Mouse (Mus musculus) cerebellum, adult 2 months (tissue): ENCODE results near the gene Spint1. TPM values are rescaled to one million over a fixed set of nuclear protein-coding genes. Genes with fewer than 3 reads are reported as not detected.

Experiments used
- DNase-seq, 2 experiments: peaks; one replicate each; pipeline ENCODE4 v3.0.0; 2021
- H3K27ac ChIP-seq: fragments of 200-500 bp; 2 replicates; pipeline ENCODE4 v1.5.1; 2012; ENCODE audit warnings: low read length, control low read depth, inconsistent platforms; ENCODE audit not compliant: insufficient read depth
- H3K27me3 ChIP-seq: fragments of 200-500 bp; 2 replicates; pipeline ENCODE4 v1.6.1; 2012; ENCODE audit warnings: inconsistent platforms, mild to moderate bottlenecking, low read length, moderate library complexity; ENCODE audit not compliant: control insufficient read depth, insufficient read depth
- H3K4me1 ChIP-seq: fragments of 200-500 bp; 2 replicates; pipeline ENCODE4 v1.6.1; 2011; ENCODE audit warnings: low read length; ENCODE audit not compliant: control insufficient read depth, insufficient read depth
- H3K4me3 ChIP-seq: fragments of 200-500 bp; replicated peaks from 2 replicates; pipeline ENCODE3; 2011; ENCODE audit warnings: mild to moderate bottlenecking, low read depth, low read length, control low read depth; ENCODE audit not compliant: insufficient read depth
- CTCF ChIP-seq: fragments of 200-500 bp; IDR thresholded peaks from 2 replicates; pipeline ENCODE4 v1.5.1; 2011; ENCODE audit warnings: low read depth, mild to moderate bottlenecking, control low read depth, low read length, moderate library complexity, borderline replicate concordance; ENCODE audit not compliant: insufficient read depth
- POLR2A ChIP-seq: fragments of 200-500 bp; IDR thresholded peaks from 2 replicates; pipeline ENCODE4 v1.6.1; 2011; ENCODE audit warnings: low read length, control low read depth, borderline replicate concordance; ENCODE audit not compliant: insufficient read depth
- WGBS: fragments of 180-500 bp; shearing (Covaris S2); methylation state at CpG from one replicate; pipeline ENCODE4 v1.1.7; 2018; 5-methylcytosine and 5-hydroxymethylcytosine counted together
- polyA plus RNA-seq: library from polyadenylated mRNA; depleted of rRNA; stranded (reverse); fragments of >200 nt; gene quantifications from 2 replicates; pipeline ENCODE4 v1.2.3, GENCODE M21; 2012; rRNA removed

The Spint1 gene
- polyA plus RNA-seq, 1 experiment = 0.61 TPM

GRCm38 (mm10) chr2:119298330-119298729, 61.2 kb downstream of the Spint1 start:
- H3K4me1 ChIP-seq = peaks cover 35% of the 10 kb centered on the region
- H3K27ac ChIP-seq = no peak overlapping the region
- WGBS = 36% methylated on average over 5 of the region's 5 CpGs

GRCm38 (mm10) chr2:119298839-119299238, 61.7 kb downstream of the Spint1 start:
- Histone ChIP-seq H3K4me1 (peaks cover 30% of the 10 kb centered on the region), H3K27me3 (no peaks in the 10 kb centered on the region), H3K27ac (no peak overlapping the region), H3K4me3 (no peak overlapping the region)
- no peak for DNase-seq
- TF ChIP-seq CTCF (no peak), POLR2A (no peak)
- WGBS = 64% methylated on average over 2 of the region's 2 CpGs

More at GRCm38 (mm10) chr2:119298330-119298729, 61.2 kb downstream of the Spint1 start:
- Histone ChIP-seq H3K4me3 (no peak overlapping the region), H3K27me3 (no peaks in the 10 kb centered on the region)
- peak; percentile 71 to 74 for DNase-seq
- TF ChIP-seq CTCF (peak; percentile 88), POLR2A (no peak)

Other genes with a start within 250 kb of the Spint1 start
- 33.0 and 34.3 TPM in 2 replicates for gene Ccdc32, start 208.0 kb upstream of the Spint1 start, polyA plus RNA-seq
- gene Rpusd2, start 202.6 kb upstream of the Spint1 start, polyA plus RNA-seq = 5.5 and 6.2 TPM in 2 replicates
- 0.02 and 0.03 TPM in 2 replicates for gene Knl1, start 190.2 kb upstream of the Spint1 start, polyA plus RNA-seq
- 3.0 and 3.3 TPM in 2 replicates for gene Rad51, start 124.6 kb upstream of the Spint1 start, polyA plus RNA-seq
- gene Rmdn3, start 80.3 kb upstream of the Spint1 start, polyA plus RNA-seq = 95.0 and 104 TPM in 2 replicates
- 7.5 and 9.6 TPM in 2 replicates for gene Gchfr, start 69.6 kb upstream of the Spint1 start, polyA plus RNA-seq
- gene Gm14137, start 62.9 kb upstream of the Spint1 start, polyA plus RNA-seq = not detected in 2 replicates
- gene Zfyve19, start 28.7 kb upstream of the Spint1 start, polyA plus RNA-seq = 62.7 and 65.6 TPM in 2 replicates
- 23.0 and 23.7 TPM in 2 replicates for gene Dnajc17, start 28.6 kb upstream of the Spint1 start, polyA plus RNA-seq
- not detected in 2 replicates for gene Ppp1r14d, start 7.5 kb upstream of the Spint1 start, polyA plus RNA-seq
- gene Rhov, start 33.9 kb downstream of the Spint1 start, polyA plus RNA-seq = 8.4 and 10.4 TPM in 2 replicates
- gene Vps18, start 51.4 kb downstream of the Spint1 start, polyA plus RNA-seq = 37.8 and 38.8 TPM in 2 replicates
- 3.1 and 4.1 TPM in 2 replicates for gene Dll4, start 88.4 kb downstream of the Spint1 start, polyA plus RNA-seq
- 8.1 and 9.8 TPM in 2 replicates for gene Chac1, start 113.9 kb downstream of the Spint1 start, polyA plus RNA-seq
- gene Ino80, start 240.3 kb downstream of the Spint1 start, polyA plus RNA-seq = 17.1 and 17.3 TPM in 2 replicates